Mouse (Mus musculus) cerebellum, adult (tissue): Measurements from ENCODE around the gene Ilf2.

Experiments used
- ATAC-seq: cut with Nextera tagmentation; 2 replicates; pipeline ENCODE4 v1.9.2; 2017; ENCODE audit warnings: mild to moderate bottlenecking, moderate library complexity, mixed read lengths; ENCODE audit not compliant: insufficient number of reproducible peaks, low FRiP score, low TSS enrichment

Ilf2 gene

GRCm38 (mm10) chr3:90460315-90460714, 15.6 kb upstream of the Ilf2 start:
- no peak for ATAC-seq

GRCm38 (mm10) chr3:90461935-90462334, 14.0 kb upstream of the Ilf2 start:
- no peak for ATAC-seq

GRCm38 (mm10) chr3:90462579-90462978, 13.3 kb upstream of the Ilf2 start:
- no peak for ATAC-seq

GRCm38 (mm10) chr3:90464552-90465080, 11.3 kb upstream of the Ilf2 start:
- ATAC-seq: no peak

GRCm38 (mm10) chr3:90465081-90465685, 10.7 kb upstream of the Ilf2 start:
- no peak for ATAC-seq

- ATAC-seq: 0 out of 2 replicates have a peak, but pooled peaks have one; percentile 20
These were observed 10.1 kb upstream of the Ilf2 start, which contains the start of gene Npr1 for GRCm38 (mm10) chr3:90465686-90466310. TSS of gene Npr1 (minus strand) at chr3:90465866.

GRCm38 (mm10) chr3:90466311-90466766, 9.6 kb upstream of the Ilf2 start:
- peak; percentile 54; the same call in 1 of the 2 replicates for ATAC-seq

GRCm38 (mm10) chr3:90467618-90468300, 8.2 kb upstream of the Ilf2 start:
- ATAC-seq: no peak

GRCm38 (mm10) chr3:90472213-90472612, 3.7 kb upstream of the Ilf2 start:
- ATAC-seq: no peak

GRCm38 (mm10) chr3:90475151-90475830, 635 bp upstream of the Ilf2 start:
- no peak for ATAC-seq

- no peak for ATAC-seq
These were observed 11.1 kb downstream of the Ilf2 start for GRCm38 (mm10) chr3:90486998-90487397.

GRCm38 (mm10) chr3:90488576-90488975, 12.7 kb downstream of the Ilf2 start:
- no peak for ATAC-seq

- peak; percentile 99 for ATAC-seq
These were observed 14.8 kb downstream of the Ilf2 start, which contains the start of gene Snapin for GRCm38 (mm10) chr3:90490696-90491256. TSS of gene Snapin (minus strand) at chr3:90491033.

GRCm38 (mm10) chr3:90491350-90491749, 15.4 kb downstream of the Ilf2 start:
- ATAC-seq: no peak

- ATAC-seq: no peak
These were observed 18.1 kb downstream of the Ilf2 start for GRCm38 (mm10) chr3:90493831-90494540.

- ATAC-seq: no peak
These were observed 20.1 kb downstream of the Ilf2 start for GRCm38 (mm10) chr3:90495850-90496525.

- ATAC-seq: no peak
These were observed 21.7 kb downstream of the Ilf2 start for GRCm38 (mm10) chr3:90497597-90497996.

- ATAC-seq: no peak
These were observed 27.5 kb downstream of the Ilf2 start for GRCm38 (mm10) chr3:90503444-90503843.

- no peak for ATAC-seq
These were observed 29.3 kb downstream of the Ilf2 start for GRCm38 (mm10) chr3:90505216-90505615.
